Mouse (Mus musculus) midbrain, postnatal 0 days (tissue): ENCODE results near the gene Lysmd3. TPM values are rescaled to one million over a fixed set of nuclear protein-coding genes. Genes with fewer than 3 reads are reported as not detected.

ENCODE experiments used
- ATAC-seq: fragments of 200-750 bp; cut with Nextera tagmentation; 2 replicates; pipeline ENCODE4 v1.8.0; 2017; ENCODE audit warnings: moderate number of reproducible peaks, mild to moderate bottlenecking, moderate TSS enrichment, moderate library complexity; ENCODE audit not compliant: low FRiP score
- DNase-seq: peaks from one replicate; pipeline ENCODE4 v3.0.0-alpha.2; 2015; ENCODE audit warnings: low spot score
- H3K27ac ChIP-seq: fragments of 300-500 bp; sonication (generic); 2 replicates; pipeline ENCODE4 v1.5.1; 2014; ENCODE audit warnings: low read depth, mild to moderate bottlenecking, low read length, mixed read lengths
- H3K27me3 ChIP-seq: fragments of 300-500 bp; sonication (generic); 2 replicates; pipeline ENCODE4 v1.6.1; 2014; ENCODE audit warnings: low read length, control low read depth, mixed read lengths; ENCODE audit not compliant: insufficient read depth
- H3K36me3 ChIP-seq: fragments of 300-500 bp; sonication (generic); 2 replicates; pipeline ENCODE4 v1.6.1; 2014; ENCODE audit warnings: low read length, control low read depth, mixed read lengths; ENCODE audit not compliant: insufficient read depth
- H3K4me1 ChIP-seq: fragments of 300-500 bp; sonication (generic); 2 replicates; pipeline ENCODE4 v1.6.1; 2014; ENCODE audit warnings: mild to moderate bottlenecking, control low read depth, antibody characterized with exemption, low read length, mixed read lengths; ENCODE audit not compliant: insufficient read depth
- H3K4me2 ChIP-seq: fragments of 300-500 bp; sonication (generic); 2 replicates; pipeline ENCODE4 v1.6.1; 2014; ENCODE audit warnings: low read depth, mild to moderate bottlenecking, low read length, mixed read lengths; ENCODE audit not compliant: poor library complexity, severe bottlenecking
- H3K4me3 ChIP-seq: fragments of 300-500 bp; sonication (generic); 2 replicates; pipeline ENCODE4 v1.5.1; 2014; ENCODE audit warnings: low read depth, mild to moderate bottlenecking, low read length, moderate library complexity
- H3K9ac ChIP-seq: fragments of 300-500 bp; sonication (generic); replicated peaks from 2 replicates; pipeline ENCODE4 v1.6.1; 2014; ENCODE audit warnings: mild to moderate bottlenecking, low read length, moderate library complexity, mixed read lengths; ENCODE audit not compliant: poor library complexity, severe bottlenecking
- H3K9me3 ChIP-seq: fragments of 300-500 bp; sonication (generic); 2 replicates; pipeline ENCODE4 v1.6.1; 2016; ENCODE audit warnings: low read length, control low read depth
- CTCF ChIP-seq: IDR thresholded peaks from 2 replicates; pipeline ENCODE4 v1.5.1; 2016; ENCODE audit warnings: antibody characterized with exemption, mild to moderate bottlenecking
- WGBS: fragments of 180-500 bp; shearing (Covaris S2); extraction: QIAGEN DNeasy Blood & Tissue Kit; methylation state at CpG from one replicate; pipeline ENCODE4 v1.1.7; 2014; 5-methylcytosine and 5-hydroxymethylcytosine counted together
- polyA plus RNA-seq: library from polyadenylated mRNA; unstranded; fragments of >200 nt; fragmentation: Nextera tagmentation; extraction: Ambion mirVana; gene quantifications from 2 replicates; pipeline ENCODE4 v1.2.1, GENCODE M21; 2015
- total RNA-seq: library from RNA; depleted of rRNA; stranded (reverse); fragments of >200 nt; gene quantifications from 2 replicates; pipeline ENCODE4 v1.2.3, GENCODE M21; 2014; rRNA removed

The Lysmd3 gene
- total and polyA plus RNA-seq, 2 experiments from 2014 or later: 13.7 to 15.6 TPM

DNA sequence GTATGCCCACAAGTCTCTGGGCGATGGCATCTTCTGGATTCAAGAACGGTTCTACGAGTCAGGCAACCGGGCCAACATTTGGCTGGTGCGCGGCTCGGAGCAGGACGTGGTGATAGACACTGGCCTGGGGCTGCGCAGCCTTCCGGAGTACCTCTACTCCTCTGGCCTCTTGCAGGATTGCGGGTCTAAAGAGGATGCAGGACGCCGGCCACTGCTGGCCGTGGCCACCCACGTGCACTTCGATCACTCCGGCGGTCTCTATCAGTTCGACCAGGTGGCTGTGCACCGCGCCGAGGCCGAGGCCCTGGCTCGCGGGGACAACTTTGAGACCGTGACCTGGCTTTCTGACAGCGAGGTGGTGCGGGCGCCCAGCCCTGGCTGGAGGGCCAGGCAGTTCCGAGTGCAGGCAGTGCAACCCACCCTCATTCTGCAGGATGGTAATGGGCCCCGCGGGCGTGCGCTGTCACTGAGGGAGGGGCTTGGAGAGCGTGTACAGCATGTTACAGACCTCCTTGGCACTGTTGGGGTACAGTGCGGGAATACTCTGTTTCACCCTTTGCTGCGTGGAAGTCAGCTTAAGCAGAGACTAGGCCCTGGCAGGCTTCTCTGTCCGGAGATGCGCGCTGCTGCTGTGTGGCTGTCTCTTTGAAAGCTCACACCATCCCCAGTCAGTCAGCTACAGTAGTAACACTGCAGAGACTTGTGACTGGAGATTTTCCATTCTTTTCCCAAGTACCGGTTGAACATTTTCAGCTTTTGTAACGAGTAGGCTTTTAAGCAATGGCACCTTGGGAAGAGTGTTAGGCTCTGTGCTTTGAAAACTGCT, 54.3 kb downstream of the Lysmd3 start:
- Histone ChIP-seq H3K36me3 (no peaks in the 10 kb centered on the region), H3K4me2 (peak overlapping the region; percentile 89), H3K9me3 (no peaks in the 10 kb centered on the region), H3K27ac (peak overlapping the region; percentile 85), H3K27me3 (no peaks in the 10 kb centered on the region), H3K4me3 (peak overlapping the region; percentile 88), H3K9ac (peak overlapping the region; percentile 78), H3K4me1 (no peaks in the 10 kb centered on the region; the same call in none of the 2 replicates)
- TF ChIP-seq CTCF: no peak
- 1% methylated on average over 42 of the region's 42 CpGs for WGBS
- ATAC-seq (peak; percentile 45), DNase-seq (peak; percentile 39)

DNA sequence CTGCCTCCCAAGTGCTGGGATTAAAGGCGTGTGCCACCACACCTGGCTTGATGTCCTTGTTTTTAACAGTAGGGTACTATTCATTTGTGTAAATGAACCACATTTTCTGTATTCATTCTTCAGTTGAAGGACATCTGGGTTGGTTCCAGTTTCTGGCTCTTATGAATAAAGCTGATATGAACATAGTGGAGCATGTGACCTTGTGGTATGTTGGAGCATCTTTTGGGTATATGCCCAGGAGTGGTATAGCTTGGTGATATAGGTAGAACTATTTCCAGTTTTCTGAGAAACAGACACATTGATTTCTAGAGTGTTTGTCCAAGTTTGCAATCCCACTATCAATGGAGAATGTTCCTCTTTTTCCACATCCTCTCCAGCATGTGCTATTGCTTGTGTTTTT, 56.4 kb downstream of the Lysmd3 start:
- Histone ChIP-seq H3K9ac (no peak overlapping the region), H3K9me3 (no peaks in the 10 kb centered on the region), H3K4me2 (no peak overlapping the region), H3K4me1 (no peaks in the 10 kb centered on the region; the same call in none of the 2 replicates), H3K4me3 (no peak overlapping the region), H3K27me3 (no peaks in the 10 kb centered on the region), H3K27ac (no peak overlapping the region), H3K36me3 (no peaks in the 10 kb centered on the region)
- no peak for TF ChIP-seq CTCF
- 93% methylated on average over 1 of the region's 1 CpGs for WGBS
- DNase-seq (no peak), ATAC-seq (no peak)

Other genes with a start within 250 kb of the Lysmd3 start
- 6.8 and 13.2 TPM in 2 replicates for gene Adgrv1, start 24.5 kb upstream of the Lysmd3 start, total RNA-seq
- 2.7 and 3.9 TPM in 2 replicates for gene Adgrv1, start 24.5 kb upstream of the Lysmd3 start, polyA plus RNA-seq
- 3.0 and 9.6 TPM in 2 replicates for gene Polr3g, start 53.4 kb downstream of the Lysmd3 start, total RNA-seq
- gene Polr3g, start 53.4 kb downstream of the Lysmd3 start, polyA plus RNA-seq: 3.2 and 3.9 TPM in 2 replicates
- 35.1 and 36.0 TPM in 2 replicates for gene Mblac2, start 53.7 kb downstream of the Lysmd3 start, total RNA-seq
- 63.9 and 67.0 TPM in 2 replicates for gene Mblac2, start 53.7 kb downstream of the Lysmd3 start, polyA plus RNA-seq
- 58.3 and 92.6 TPM in 2 replicates for gene Cetn3, start 125.4 kb downstream of the Lysmd3 start, total RNA-seq
- gene Cetn3, start 125.4 kb downstream of the Lysmd3 start, polyA plus RNA-seq: 322 and 326 TPM in 2 replicates